Mouse (Mus musculus): ENCODE results near the gene Igfbp5.

Igfbp5 gene

GRCm38 (mm10) chr1:72842666-72843459 is 31.8 kb downstream of the Igfbp5 start:
- DNase-seq (ENCODE audit: low spot score in 2 of 2) = no peak

- no peak for DNase-seq (ENCODE audit: low spot score in 2 of 2)
These were observed 34.9 kb downstream of the Igfbp5 start for GRCm38 (mm10) chr1:72839791-72840190.

DNA sequence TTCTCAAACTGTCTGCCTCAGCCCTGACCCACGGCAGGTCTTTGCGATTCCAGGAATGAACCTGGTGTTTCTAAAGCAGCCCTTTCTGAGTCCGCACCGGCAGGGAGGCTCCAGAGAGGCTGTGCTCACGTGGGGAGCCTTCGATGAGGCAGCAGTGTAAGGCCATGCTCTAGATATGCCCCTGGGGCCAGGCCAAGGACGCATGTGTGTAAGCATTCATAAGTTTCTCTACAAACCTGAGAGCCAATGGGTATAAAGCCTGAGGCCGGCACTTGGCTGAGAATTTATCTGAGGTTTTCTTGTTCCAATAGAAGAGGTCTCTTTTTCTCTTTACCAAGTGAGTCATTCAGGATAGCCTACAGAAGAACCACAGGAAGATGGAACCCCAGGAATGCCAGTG is 35.3 kb downstream of the Igfbp5 start:
- no peak for DNase-seq (ENCODE audit: low spot score in 2 of 2)

- DNase-seq (ENCODE audit: low spot score in 2 of 2) = no peak
These were observed 41.1 kb downstream of the Igfbp5 start for GRCm38 (mm10) chr1:72833563-72833962.

- DNase-seq (ENCODE audit: low spot score in 2 of 2) = peak in 1 of 2 experiments; percentile 66
These were observed 42.0 kb downstream of the Igfbp5 start for GRCm38 (mm10) chr1:72832715-72833153.

GRCm38 (mm10) chr1:72830485-72830884 is 44.2 kb downstream of the Igfbp5 start:
- DNase-seq (ENCODE audit: low spot score in 2 of 2) = no peak

GRCm38 (mm10) chr1:72828843-72829242 is 45.8 kb downstream of the Igfbp5 start:
- no peak for DNase-seq (ENCODE audit: low spot score in 2 of 2)

GRCm38 (mm10) chr1:72827411-72828315 is 47.0 kb downstream of the Igfbp5 start:
- DNase-seq (ENCODE audit: low spot score in 2 of 2) = no peak

- DNase-seq (ENCODE audit: low spot score in 2 of 2) = no peak
These were observed 47.8 kb downstream of the Igfbp5 start for GRCm38 (mm10) chr1:72826931-72827330.

- DNase-seq (ENCODE audit: low spot score in 2 of 2) = no peak
These were observed 48.2 kb downstream of the Igfbp5 start for GRCm38 (mm10) chr1:72826446-72826845.

DNA sequence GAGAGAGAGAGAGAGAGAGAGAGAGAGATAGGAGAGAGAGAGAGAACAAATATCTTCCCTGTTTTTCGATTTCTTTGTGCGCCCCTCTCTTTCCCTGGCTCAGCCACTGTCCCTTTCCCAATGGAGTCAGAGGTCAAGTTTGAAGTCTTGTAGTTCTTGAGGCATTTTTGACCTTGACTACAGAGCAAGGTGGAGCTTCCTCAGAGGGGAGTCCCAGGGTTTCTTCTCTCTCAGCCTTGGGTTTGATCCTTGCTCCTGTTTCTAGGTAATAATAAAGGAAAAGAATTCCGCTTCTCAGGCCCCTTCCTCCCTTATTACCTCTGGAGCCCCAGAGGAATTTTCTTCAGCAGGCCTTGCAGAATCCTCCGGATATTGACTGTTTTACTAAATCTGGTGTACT is 48.8 kb downstream of the Igfbp5 start:
- DNase-seq (ENCODE audit: low spot score in 2 of 2) = no peak

DNA sequence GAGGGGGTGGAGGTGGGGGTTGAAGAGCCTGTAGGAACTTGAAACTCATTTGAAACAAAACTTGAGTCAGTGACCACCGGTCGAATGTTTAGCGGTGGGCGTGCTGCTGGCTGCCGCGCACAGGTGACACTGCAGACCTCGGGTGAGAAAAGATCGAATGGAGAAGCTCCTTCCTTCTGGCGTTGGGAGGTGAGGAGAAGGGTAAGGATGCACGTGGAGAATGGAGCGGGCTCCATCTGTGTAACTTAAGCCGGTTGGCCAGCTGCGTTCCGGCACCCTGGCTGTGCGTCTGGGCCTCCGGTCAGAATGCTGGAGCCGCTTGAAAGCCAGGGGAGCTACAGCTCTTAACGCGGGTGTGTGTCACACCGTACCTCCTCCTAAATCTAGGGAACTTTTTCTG is 49.4 kb downstream of the Igfbp5 start:
- DNase-seq (ENCODE audit: low spot score in 2 of 2) = peak in 1 of 2 experiments; percentile 28

DNA sequence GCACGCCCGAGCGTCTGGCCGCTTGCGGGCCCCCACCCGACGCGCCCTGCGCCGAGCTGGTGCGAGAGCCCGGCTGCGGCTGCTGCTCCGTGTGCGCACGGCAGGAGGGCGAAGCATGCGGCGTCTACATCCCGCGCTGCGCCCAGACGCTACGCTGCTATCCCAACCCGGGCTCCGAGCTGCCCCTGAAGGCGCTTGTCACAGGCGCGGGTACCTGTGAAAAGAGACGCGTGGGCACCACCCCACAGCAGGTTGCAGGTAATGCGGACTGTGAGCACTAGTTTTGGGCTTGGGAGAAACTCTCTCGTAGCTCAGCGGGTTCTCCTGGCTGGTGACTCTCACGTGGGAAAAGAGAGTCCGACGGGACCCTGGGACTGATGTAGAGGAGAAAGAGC is 50.0 kb downstream of the Igfbp5 start:
- DNase-seq (ENCODE audit: low spot score in 2 of 2) = peak in 1 of 2 experiments; percentile 32

DNA sequence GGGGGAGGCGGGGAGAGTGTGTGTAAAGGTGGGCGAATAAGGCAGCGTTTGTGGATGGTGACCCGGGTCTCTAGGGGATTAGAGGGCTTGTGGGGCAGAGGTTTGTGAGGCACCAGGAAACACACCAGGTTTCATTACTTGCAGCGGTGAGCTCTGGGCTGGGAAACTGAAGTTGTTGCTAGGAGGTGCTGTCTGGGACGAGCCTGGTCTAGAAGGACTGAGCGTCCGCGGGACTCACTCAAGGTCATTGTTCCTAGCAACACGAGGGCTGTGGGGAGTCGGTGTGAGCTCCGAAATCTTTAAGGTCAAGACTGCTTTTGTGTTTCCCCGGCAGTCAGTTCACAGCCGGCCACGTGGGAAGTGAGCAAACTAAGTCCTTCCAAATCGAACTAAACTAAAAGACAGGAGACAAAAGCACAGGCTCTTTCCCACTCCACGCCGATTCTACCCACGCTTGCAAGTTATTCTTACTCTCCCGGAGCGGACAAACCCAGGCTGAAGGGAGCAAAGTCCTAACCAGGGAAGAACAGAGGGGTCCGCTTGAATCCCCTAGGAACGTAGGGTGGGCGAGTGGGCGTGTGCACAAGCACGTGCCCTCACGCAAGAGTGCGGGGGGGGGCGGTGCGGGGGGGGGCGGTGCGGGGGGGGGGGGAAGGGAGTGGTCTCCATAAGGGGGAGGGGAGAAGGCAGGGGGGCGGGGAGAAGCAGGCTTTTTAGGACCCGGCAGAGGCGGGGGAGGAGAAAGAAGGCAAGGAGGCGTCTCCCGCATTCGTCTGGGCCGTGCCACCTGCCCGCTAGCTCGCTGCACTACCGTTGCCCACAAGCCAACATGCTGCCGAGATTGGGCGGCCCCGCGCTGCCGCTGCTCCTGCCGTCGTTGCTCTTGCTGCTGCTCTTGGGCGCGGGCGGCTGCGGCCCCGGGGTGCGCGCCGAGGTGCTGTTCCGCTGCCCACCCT is 50.7 kb downstream of the Igfbp5 start, which contains the start of gene Igfbp2:
TSS of gene Igfbp2 (plus strand) at position 753 of the 956 bp plus-strand sequence.
- DNase-seq (ENCODE audit: low spot score in 2 of 2) = peak; percentile 60 to 68

DNA sequence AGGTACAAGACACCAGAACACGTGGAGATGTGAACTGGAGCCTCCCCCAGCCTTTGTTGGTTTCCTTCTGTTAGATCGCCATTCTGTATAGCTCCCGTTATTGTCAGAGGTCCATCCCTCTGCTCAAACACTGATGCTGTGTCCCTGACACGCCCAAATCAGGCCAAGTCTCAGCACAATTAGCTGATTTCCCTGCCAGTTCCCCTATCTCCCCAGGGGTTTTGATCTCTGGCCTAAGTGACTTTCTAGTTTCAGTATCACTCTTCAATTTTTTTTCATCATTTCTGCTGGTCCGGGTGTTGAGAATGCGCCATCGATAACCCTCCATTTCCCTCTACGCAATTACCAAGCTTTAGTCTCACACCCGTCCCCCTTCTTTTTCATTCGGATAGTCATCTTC is 51.8 kb downstream of the Igfbp5 start:
- DNase-seq (ENCODE audit: low spot score in 2 of 2) = no peak

- no peak for DNase-seq (ENCODE audit: low spot score in 2 of 2)
These were observed 54.7 kb downstream of the Igfbp5 start for GRCm38 (mm10) chr1:72819995-72820394.

- DNase-seq (ENCODE audit: low spot score in 2 of 2) = no peak
These were observed 59.1 kb downstream of the Igfbp5 start for GRCm38 (mm10) chr1:72815616-72816015.

- DNase-seq (ENCODE audit: low spot score in 2 of 2) = no peak
These were observed 59.5 kb downstream of the Igfbp5 start for GRCm38 (mm10) chr1:72815184-72815583.

DNA sequence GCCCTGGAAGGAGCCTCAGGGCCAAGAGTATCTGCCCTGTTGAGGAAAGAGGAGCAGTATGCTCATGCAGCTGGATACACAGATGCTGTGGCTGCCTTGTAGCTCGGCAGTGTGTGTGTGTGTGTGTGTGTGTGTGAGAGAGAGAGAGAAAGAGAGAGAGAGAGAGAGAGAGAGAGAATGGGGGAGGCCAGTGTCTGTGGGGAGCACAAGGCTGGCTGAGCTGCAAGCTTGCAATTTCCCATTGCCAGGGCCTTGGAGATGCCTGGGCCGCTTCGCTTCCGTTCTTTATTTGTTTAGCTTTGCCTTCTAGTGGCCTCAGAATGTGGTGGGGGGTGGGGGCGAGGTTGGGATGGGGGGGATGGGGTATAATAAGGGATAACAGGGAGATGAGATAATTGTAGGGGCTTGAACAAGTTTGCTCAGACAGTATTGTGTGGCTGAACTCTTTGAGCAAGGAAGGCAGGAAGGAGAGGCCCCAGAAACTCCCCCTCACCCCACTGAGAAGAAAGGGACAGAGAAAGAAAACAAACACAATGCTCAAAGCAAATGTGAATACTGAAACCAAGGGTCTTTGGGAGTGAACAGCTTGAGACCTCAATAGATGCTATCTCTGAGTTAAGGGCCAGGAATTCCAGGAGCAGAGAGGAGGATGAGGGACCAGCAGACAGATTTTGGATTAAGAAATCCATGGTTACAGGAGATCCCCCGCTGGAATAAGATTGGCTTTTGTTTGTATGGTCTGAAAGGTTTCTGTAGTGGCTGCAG is 60.9 kb downstream of the Igfbp5 start:
- no peak for DNase-seq (ENCODE audit: low spot score in 2 of 2)

DNA sequence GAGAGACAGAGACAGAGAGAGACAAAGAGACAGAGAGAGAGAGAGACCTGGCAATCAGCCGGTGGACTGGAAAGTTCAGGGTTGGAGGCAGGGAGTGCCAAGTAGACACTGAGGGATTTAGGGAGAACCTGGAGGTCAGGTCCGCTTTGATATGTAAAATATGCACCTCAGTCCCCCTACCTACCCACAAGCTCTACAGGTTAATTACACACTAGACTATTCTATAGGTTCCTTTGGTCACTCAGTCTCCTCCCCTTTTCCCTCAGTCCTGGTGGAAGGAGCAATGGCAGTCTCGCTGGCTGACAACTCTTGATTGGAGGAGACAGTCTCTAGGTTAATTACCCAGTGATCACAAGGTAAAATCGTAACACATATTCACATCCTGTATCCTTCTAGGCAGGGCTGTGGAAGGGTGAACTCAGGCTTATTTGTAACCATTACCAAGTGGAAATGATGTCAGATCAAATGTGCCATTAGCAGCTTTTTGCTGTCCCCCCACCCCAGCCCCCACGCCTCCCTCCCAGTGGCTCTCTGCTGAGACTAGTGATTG is 61.5 kb downstream of the Igfbp5 start:
- DNase-seq (ENCODE audit: low spot score in 2 of 2) = no peak
